Mouse (Mus musculus): ENCODE data around the gene Prrc2b. TPM values are rescaled to one million over a fixed set of nuclear protein-coding genes. Genes with fewer than 3 reads are reported as not detected.

Prrc2b gene
- polyA plus RNA-seq, 1 experiment: 20.7 TPM

GRCm38 (mm10) chr2:32166581-32166980 lies 15.7 kb downstream of the Prrc2b start:
- TF ChIP-seq GATA1 (IDR thresholded peaks at IDR 0.05; ENCODE audit: borderline replicate concordance, low read length) (no peak), FLI1 (IDR thresholded peaks at IDR 0.05; ENCODE audit: low read length) (no peak)
- no peaks in the 10 kb centered on the region for H3K27me3 ChIP-seq (replicated peaks)
- H3K4me3 ChIP-seq (replicated peaks): peak overlapping the region; percentile 91
- H3K9me3 ChIP-seq: no peaks in the 10 kb centered on the region
- peaks cover 95% of the 10 kb centered on the region for H3K4me1 ChIP-seq
- H3K36me3 ChIP-seq (replicated peaks; ENCODE audit: low read length): peaks cover 37% of the 10 kb centered on the region

DNA sequence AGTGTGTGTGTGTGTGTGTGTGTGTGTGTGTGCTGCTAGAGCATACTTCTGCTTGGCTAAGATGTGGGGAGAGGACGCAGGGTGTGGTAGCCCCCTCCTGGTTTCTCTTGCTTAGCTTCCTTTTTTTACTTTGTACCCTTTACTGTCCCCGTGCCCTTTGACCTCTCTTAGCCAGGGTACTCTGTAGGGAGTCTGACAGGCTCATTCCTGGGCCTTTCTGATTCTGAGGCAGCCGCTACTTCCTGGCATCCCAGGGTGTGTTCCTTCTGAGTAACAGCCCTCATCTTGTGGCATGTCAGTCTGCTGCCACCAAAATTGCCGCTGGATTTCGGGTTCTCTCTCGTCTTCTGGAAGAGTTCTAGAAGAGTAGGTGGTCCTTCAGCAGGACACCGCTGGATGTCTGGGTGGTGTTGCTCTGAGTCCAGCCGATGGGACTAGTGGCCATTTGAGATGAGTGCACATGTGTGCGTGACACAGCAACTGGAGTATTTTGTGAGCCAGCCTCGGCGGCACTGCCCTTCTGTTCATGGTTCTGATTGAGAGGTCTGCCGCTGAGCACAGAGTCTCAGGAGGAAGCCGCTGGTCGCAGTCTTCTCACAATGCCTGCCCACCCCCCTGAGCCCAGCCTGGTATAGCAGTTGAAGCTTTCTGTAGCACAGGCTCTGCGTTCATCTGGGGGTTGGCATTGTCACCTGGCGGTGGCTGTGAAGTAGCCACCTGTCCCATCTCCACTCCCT lies 16.3 kb downstream of the Prrc2b start:
- TF ChIP-seq GATA1 (IDR thresholded peaks at IDR 0.05; ENCODE audit: borderline replicate concordance, low read length): no peak
- Histone ChIP-seq H3K36me3 (replicated peaks; ENCODE audit: low read length) (peaks cover 37% of the 10 kb centered on the region), H3K4me1 (peaks cover 95% of the 10 kb centered on the region), H3K9me3 (no peaks in the 10 kb centered on the region), H3K27me3 (replicated peaks) (no peaks in the 10 kb centered on the region), H3K4me3 (replicated peaks) (peak overlapping the region; percentile 91)

DNA sequence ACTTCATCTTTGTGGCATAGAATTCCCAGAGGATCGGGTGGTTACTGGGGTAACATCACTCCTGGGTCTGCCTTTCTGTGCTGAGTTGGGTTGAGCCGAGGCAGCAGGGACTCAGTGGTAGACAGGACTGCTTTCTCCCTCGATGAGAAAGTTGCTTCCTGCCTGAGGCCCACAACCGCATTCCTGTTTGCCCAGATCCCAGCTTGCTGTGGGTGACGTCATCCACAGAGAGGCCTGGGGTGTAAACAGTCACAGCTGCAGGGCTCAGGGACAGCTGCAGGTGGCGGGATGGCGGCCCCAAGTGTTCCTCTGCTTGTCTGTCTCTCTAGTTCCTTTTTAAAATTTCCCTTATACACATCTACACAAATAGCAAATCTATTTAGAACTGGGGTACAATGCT lies 16.9 kb downstream of the Prrc2b start:
- 0 out of 2 replicates have a peak, but pooled peaks have one; percentile 31 for TF ChIP-seq FLI1 (IDR thresholded peaks at IDR 0.05; ENCODE audit: low read length)
- no peak for TF ChIP-seq GATA1 (IDR thresholded peaks at IDR 0.05; ENCODE audit: borderline replicate concordance, low read length)
- Histone ChIP-seq H3K36me3 (replicated peaks; ENCODE audit: low read length) (peaks cover 32% of the 10 kb centered on the region), H3K4me1 (peaks cover 95% of the 10 kb centered on the region), H3K9me3 (no peaks in the 10 kb centered on the region), H3K4me3 (replicated peaks) (peak overlapping the region; percentile 91), H3K27me3 (replicated peaks) (no peaks in the 10 kb centered on the region)

DNA sequence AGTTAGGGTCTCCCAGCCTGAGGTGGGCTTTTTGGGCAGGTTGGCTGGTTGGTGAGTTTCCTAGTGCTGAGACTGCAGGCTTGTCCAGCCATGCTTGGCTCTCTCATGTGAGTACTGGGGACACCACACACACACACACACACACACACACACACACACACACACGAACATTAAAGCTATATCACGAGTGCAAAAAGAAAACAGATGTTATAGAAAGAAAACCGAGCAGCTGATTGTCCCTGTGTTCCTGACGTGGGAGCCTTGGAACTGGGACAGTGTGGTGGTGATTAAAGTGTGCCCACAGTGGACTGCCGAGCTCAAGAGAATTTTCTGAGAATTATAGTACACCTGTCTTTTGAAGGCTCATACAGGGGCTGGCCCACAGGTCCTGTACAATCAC lies 18.4 kb downstream of the Prrc2b start:
- Histone ChIP-seq H3K4me1 (peaks cover 94% of the 10 kb centered on the region), H3K27me3 (replicated peaks) (no peaks in the 10 kb centered on the region), H3K36me3 (replicated peaks; ENCODE audit: low read length) (peaks cover 39% of the 10 kb centered on the region), H3K9me3 (no peaks in the 10 kb centered on the region), H3K4me3 (replicated peaks) (no peak overlapping the region)
- TF ChIP-seq GATA1 (IDR thresholded peaks at IDR 0.05; ENCODE audit: borderline replicate concordance, low read length) (no peak), FLI1 (IDR thresholded peaks at IDR 0.05; ENCODE audit: low read length) (no peak)

GRCm38 (mm10) chr2:32170010-32170409 lies 19.1 kb downstream of the Prrc2b start:
- H3K9me3 ChIP-seq: no peaks in the 10 kb centered on the region
- H3K27me3 ChIP-seq (replicated peaks): no peaks in the 10 kb centered on the region
- peaks cover 42% of the 10 kb centered on the region for H3K36me3 ChIP-seq (replicated peaks; ENCODE audit: low read length)
- TF ChIP-seq FLI1 (IDR thresholded peaks at IDR 0.05; ENCODE audit: low read length) (no peak), GATA1 (IDR thresholded peaks at IDR 0.05; ENCODE audit: borderline replicate concordance, low read length) (no peak)
- H3K4me1 ChIP-seq: peaks cover 94% of the 10 kb centered on the region
- H3K4me3 ChIP-seq (replicated peaks): peak overlapping the region; percentile 20

GRCm38 (mm10) chr2:32171658-32172433 lies 21.0 kb downstream of the Prrc2b start:
- peaks cover 95% of the 10 kb centered on the region for H3K4me1 ChIP-seq
- H3K9me3 ChIP-seq: no peaks in the 10 kb centered on the region
- TF ChIP-seq GATA1 (IDR thresholded peaks at IDR 0.05; ENCODE audit: borderline replicate concordance, low read length): no peak
- TF ChIP-seq FLI1 (IDR thresholded peaks at IDR 0.05; ENCODE audit: low read length): no peak
- no peaks in the 10 kb centered on the region for H3K27me3 ChIP-seq (replicated peaks)
- peaks cover 44% of the 10 kb centered on the region for H3K36me3 ChIP-seq (replicated peaks; ENCODE audit: low read length)
- no peak overlapping the region for H3K4me3 ChIP-seq (replicated peaks)

- H3K4me1 ChIP-seq: peaks cover 95% of the 10 kb centered on the region
- no peaks in the 10 kb centered on the region for H3K27me3 ChIP-seq (replicated peaks)
- no peaks in the 10 kb centered on the region for H3K9me3 ChIP-seq
- no peak overlapping the region for H3K4me3 ChIP-seq (replicated peaks)
- peaks cover 46% of the 10 kb centered on the region for H3K36me3 ChIP-seq (replicated peaks; ENCODE audit: low read length)
- TF ChIP-seq FLI1 (IDR thresholded peaks at IDR 0.05; ENCODE audit: low read length): no peak
- TF ChIP-seq GATA1 (IDR thresholded peaks at IDR 0.05; ENCODE audit: borderline replicate concordance, low read length): no peak
Observed at GRCm38 (mm10) chr2:32174170-32174741, 23.4 kb downstream of the Prrc2b start.

GRCm38 (mm10) chr2:32175051-32175466 lies 24.2 kb downstream of the Prrc2b start:
- no peak for TF ChIP-seq GATA1 (IDR thresholded peaks at IDR 0.05; ENCODE audit: borderline replicate concordance, low read length)
- no peak for TF ChIP-seq FLI1 (IDR thresholded peaks at IDR 0.05; ENCODE audit: low read length)
- Histone ChIP-seq H3K4me1 (peaks cover 95% of the 10 kb centered on the region), H3K36me3 (replicated peaks; ENCODE audit: low read length) (peaks cover 44% of the 10 kb centered on the region)

GRCm38 (mm10) chr2:32175508-32175907 lies 24.6 kb downstream of the Prrc2b start:
- Histone ChIP-seq H3K4me3 (replicated peaks) (no peak overlapping the region), H3K27me3 (replicated peaks) (no peaks in the 10 kb centered on the region), H3K9me3 (no peaks in the 10 kb centered on the region), H3K4me1 (peaks cover 95% of the 10 kb centered on the region), H3K36me3 (replicated peaks; ENCODE audit: low read length) (peaks cover 49% of the 10 kb centered on the region)
- no peak for TF ChIP-seq GATA1 (IDR thresholded peaks at IDR 0.05; ENCODE audit: borderline replicate concordance, low read length)
- no peak for TF ChIP-seq FLI1 (IDR thresholded peaks at IDR 0.05; ENCODE audit: low read length)

More at GRCm38 (mm10) chr2:32175051-32175466, 24.2 kb downstream of the Prrc2b start:
- H3K4me3 ChIP-seq (replicated peaks): no peak overlapping the region
- no peaks in the 10 kb centered on the region for H3K27me3 ChIP-seq (replicated peaks)
- no peaks in the 10 kb centered on the region for H3K9me3 ChIP-seq

- TF ChIP-seq FLI1 (IDR thresholded peaks at IDR 0.05; ENCODE audit: low read length) (no peak), GATA1 (IDR thresholded peaks at IDR 0.05; ENCODE audit: borderline replicate concordance, low read length) (no peak)
- Histone ChIP-seq H3K4me1 (peaks cover 97% of the 10 kb centered on the region), H3K36me3 (replicated peaks; ENCODE audit: low read length) (peaks cover 57% of the 10 kb centered on the region), H3K9me3 (no peaks in the 10 kb centered on the region), H3K27me3 (replicated peaks) (no peaks in the 10 kb centered on the region), H3K4me3 (replicated peaks) (peak overlapping the region; percentile 78)
Observed at GRCm38 (mm10) chr2:32176848-32177247, 26.0 kb downstream of the Prrc2b start.

All from megakaryocyte, embryonic 14.5 days (primary cell).